Mouse (Mus musculus) R1 (cell line): Measurements from ENCODE around the gene Gm43064.

Experiments
- DNase-seq: peaks from one replicate; pipeline ENCODE4 v3.0.0-alpha.2; 2018; ENCODE audit warnings: low read depth, low spot score

Gene Gm43064

DNA sequence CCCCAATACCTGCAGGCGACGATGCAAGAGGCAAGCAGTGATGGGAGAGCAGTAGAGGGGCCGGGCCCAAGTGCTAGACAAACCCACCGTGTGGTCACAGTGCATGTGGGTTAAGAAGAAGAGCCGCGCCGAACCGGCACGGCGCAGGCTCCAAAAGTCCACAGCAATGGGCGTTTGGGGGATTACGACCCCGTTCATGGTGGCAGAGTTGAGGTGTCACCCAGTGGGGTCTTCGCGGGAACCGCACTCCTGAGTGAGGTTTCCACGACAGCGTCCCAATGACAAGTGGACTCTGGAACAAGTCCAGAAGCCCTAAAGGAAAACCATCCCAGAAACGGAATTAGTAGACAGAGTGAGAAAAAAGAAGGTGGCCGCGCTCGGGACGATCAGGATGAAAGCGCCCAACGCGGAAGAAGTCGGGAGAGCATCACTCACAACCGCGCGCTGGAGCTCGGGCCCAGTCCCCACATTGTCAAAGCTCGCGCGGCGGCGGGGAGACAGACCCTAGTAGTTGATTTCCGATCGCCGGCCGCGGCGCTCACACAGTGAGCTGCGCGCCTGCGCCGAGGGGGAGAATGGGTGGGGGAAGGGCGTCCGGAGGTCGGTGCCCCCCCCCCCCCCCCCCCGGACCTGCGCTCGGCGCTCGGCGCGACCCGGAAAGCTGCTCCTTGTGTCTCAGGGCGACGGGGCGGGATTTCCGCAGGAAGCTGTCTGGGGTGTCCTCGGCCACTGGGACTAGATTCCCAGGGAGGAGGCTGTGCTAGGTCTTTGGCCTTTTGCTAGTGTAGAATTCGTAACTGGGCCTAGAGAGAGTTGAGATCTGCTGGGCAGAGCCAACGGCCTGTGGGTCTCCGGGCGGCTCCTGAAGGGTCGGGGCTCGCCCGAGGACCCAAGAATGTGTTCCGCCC is at the start of gene Gm43064, which contains the start of the genes Dclre1b and Ap4b1:
Gene Gm43064, plus strand, starts transcription at position 683 of the 908 bp plus-strand sequence.
Gene Dclre1b, minus strand, starts transcription at position 554 of the 908 bp plus-strand sequence.
Gene Ap4b1, plus strand, starts transcription at position 630 of the 908 bp plus-strand sequence.
- peak; percentile 95 for DNase-seq

DNA sequence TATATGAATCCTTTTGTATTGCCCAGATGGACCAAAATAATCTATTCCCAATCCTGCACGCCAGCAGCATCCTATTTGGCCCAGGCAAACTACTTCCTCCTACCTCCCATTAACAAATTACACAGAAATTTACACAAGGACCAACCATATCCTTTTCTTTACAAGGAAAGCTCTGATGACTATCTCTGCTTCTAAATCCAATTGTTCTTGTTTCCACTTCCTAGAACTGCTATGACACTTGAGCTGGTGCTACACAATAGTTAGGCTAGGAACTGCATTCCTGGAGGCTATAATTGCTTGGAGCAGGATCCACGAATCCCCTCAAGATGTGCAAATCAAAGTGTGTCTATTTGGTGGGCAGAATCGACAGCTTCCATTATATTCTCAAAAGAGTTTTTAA is 42.6 kb upstream of the Gm43064 start:
- DNase-seq, result no peak

DNA sequence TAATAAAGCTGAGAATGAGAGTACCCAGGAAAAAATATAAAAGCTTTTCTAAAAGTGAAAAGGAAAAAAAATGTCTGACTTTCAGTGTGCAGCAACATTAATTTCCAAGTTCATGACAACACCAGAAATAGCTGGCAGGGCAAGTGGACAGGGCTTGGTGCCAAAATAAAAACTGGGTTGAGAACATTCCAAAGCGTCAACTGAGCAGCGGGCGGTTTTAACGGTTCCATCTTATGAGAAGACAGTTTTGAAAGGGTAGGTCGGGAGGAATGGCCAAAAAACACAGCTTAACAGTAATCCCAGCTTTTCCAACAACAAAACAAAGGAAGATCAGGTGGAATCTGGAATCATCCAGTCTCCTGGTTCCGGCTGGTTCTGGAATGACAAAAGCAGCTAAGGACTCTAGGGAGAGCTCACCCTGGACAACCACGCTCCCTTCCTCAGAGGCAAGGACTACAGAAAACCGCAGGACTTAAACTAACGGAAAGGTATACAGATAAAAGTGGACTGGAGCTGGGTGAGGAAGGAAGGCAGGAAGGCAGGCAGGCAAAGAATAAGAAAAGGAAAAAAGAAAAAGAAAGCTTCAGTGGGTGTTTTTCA is 37.7 kb upstream of the Gm43064 start:
- peak; percentile 97 for DNase-seq

DNA sequence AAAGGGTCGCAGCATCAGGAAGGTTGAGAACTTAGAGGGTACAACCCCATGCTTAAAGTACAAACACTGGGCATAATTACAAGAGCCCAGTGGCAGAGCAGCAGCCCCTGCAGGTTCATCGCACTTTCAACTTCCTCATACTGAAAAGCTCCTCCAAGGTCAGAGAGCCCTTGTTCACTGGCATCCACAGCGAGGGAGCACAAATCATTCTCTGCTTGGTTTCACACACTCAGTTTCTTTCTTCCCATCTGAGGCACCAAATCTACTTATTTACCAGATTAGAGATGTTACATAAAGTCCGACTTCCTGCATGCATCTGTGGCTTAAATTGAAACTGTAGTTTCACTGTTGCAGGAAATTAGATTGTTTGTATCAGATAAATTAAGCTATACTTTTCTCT is 36.5 kb upstream of the Gm43064 start:
- no peak for DNase-seq

DNA sequence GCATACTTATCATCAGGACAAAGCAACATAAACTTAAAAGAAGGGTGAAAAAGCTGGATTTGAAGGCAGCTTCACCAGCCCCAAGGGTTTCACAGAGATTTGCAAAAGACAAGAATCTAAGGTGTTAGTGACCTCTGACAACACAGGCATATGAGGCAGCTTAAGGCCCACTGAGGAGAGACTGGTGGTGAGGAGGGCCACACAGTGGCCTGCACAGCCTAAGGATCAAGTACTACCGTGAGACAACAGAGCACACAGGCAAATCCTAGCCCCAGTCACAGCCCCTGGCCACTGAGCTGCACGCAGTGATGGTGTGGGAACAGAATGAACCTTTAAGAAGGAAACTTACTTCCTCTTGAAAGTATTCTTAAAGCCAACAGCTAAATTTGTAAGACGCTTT is 35.9 kb upstream of the Gm43064 start:
- DNase-seq, result no peak

DNA sequence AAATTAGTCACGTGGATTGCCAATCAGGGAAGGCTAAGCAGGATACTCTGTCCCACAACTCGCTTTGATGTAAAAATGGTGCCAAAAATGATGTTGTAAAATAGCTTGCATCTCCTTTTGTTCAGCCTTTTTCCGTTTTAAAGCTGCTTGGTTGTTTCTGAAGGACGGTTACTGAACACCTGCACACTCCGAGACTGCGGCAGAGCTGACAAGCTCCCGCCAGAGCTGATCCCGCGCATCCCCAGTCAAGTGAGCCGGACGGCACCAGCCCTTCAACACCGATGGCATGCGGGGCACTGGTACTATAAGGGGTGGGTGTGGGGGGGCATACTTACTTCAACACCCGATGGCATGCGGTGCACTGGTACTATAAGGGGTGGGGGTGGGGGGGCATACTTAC is 35.4 kb upstream of the Gm43064 start:
- DNase-seq, result no peak

DNA sequence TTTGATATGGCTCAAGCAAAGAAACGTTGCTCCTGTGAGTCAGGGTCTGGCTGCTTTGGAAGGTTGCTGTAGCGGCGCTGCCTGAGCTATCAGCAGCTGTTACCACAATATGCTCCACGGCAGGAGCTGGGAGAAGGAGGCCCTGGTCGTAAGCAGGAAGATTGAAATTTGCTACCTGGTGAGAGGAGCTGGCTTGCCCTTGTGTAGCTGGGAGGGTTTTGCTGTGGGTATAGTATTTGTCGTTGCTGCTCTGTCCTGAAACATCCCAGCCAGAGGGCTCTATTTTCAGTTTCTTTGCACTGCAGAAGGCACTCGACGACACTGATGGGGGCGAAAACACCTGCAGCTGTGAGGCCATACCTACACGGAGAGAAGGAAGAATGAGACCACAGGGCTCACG is 31.4 kb upstream of the Gm43064 start:
- no peak for DNase-seq

DNA sequence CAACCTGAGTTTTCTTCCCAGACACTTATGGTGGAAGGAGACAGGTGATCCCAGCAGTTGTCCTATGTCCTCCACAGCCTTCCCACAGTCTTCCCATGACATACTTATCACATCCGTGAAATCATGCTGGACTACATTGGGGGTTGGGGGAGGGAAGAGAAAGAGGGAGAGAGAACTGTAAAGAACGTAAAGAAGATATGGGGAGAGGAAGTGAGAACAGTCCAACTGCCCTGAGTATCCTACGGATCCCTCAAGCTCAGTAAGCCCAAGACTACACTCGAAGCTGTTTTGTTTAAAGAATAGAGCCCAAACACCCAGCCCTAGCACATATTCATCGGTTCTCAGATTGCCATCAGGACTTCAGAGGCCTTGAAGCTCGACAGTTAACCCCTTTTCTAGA is 30.7 kb upstream of the Gm43064 start:
- no peak for DNase-seq

DNA sequence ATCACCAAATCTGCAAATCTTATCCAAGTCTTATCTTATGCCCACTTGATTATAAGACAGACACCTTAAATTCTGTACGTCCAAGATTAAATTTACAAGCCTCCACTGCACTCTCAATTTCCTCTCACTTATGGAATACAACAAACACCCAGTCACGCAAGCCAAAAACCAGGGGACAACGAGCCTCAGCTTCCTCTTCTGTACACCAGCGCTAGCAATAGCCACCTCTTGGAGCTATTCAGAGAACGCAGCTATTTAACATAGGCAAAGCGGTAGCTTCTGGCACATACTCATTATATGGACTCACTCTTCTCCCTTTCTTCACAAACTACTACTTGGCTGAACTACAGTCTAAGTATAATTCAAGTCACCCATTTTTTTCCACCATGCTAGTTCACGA is 30.2 kb upstream of the Gm43064 start:
- DNase-seq, result no peak

DNA sequence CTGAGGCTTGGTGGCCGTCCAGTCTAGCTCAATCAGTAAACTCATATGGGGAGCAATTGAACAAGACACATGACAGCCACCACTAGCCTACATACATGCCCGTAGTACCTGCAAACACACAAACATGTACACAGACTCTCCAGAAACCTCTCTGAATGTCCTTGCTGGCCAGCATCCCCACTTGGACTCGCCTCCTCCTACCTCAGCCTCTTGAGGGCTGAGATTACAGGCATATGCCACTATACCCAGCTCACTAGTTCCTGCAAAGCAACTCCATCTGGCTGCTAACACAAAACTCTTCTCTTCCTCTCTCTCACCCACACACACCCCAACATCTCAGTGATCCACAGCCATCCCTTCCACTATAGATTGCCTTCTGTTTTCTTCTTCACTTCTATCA is 29.1 kb upstream of the Gm43064 start:
- DNase-seq, result no peak

DNA sequence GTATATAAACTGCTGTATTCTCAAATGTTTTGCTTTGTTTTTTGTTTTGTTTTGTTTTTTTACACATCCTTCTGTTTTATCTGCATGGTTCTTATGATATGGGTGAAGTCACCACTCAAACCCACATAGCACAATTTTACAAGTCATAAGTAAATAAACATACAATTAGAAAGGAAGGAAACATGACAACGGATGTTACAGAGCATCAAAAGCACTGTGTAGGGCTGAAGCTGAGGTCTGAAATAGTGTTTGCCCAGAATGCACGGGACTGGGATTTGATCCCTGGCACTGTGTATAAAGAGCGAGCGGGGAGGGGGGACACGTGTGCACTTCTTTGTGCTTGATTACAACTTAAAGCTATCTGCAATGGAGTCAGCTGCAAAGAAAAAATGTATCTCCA is 28.6 kb upstream of the Gm43064 start:
- DNase-seq, result no peak

DNA sequence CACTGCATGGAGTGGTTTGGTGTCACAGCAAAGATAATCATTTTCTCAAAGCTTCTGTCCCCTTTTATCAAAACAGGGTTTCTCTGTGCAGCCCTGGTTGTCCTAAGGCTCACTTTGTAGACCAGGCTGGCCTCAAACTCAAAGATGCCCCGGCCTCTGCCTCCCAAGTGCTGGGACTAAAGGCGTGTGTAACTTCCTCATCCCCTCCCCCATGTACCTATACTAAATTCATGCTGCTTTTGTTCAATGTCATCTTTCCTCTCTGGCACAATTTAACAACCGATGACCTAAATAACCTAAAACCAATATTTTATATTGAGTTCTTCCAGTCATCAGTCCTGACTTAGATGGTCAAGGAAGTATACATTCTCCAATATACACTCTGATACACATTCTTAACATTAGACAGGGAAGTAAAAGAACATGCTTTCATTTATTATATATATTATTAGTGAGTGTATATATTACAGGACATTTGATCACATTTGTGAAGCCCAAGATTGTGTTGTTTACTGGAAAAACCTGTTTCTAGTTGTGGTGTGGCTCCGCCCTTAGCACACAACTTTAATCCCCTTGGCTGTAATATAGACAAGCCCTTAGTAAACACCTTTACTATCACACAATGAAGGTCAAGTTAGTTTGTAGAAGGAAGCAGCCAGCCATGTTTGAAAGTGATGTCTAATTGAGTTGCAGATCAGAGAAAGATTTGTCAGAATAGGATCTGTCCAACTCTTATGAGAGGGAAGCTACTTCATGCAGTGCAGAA is 26.3 kb upstream of the Gm43064 start:
- no peak for DNase-seq

DNA sequence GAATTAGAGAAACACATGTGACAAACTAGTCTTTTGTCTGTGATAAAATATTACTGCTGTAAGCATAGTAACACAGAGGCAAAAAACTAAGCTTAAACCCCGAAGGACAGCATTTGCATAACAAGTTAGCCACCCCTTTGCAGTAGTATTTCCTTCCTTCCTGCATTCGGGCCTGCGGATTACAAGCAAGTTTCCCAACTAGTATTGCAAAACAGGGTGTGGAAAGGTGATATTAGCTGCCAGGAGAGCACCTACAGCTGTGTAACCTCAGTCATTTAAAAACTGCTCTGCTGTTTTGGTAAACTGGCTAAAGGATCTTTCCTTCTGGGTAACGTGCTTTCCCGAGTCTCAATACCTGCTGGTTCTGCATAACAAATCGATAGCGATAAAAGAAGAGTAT is 22.1 kb upstream of the Gm43064 start:
- DNase-seq, result peak; percentile 43

DNA sequence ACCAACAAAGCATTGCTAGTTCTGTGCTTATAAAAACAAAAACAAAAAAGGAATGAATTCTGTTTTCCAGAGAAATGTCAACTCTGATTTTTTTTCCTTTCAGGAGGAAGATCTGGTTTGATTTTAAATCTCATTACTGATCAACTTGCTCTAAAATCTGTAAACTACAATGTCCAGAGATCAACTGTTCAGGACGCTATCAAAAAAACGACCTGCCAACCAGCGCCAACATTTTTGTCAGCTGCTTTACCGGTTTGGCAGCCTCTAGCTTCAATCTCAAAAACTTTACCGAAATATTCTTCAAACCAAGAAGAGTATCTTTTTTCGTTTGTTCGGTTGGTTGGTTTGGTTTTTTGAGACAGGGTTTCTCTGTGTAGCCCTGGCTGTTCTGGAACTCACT is 20.3 kb upstream of the Gm43064 start:
- no peak for DNase-seq

DNA sequence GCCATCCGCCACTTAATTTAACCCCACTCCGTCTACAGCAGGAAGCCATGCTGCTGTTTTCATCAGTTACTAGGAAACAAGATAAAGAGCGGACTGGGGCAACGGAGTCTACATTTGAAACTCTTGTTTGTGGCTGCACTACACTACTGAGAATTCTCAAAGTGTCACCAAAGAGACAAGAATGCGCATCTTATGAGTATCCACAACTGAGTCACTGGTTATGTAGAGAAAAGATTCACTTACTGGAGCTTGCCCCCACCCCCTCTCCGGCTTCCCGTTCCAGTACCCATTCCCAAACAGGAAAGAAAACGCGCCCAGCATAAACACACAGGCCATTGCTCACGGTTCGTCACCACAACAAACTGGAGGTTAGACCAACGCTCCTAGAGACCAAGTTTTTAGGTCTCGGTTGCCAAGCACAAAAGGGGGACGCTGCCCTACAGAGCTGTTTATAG is 19.5 kb upstream of the Gm43064 start:
- DNase-seq, result peak; percentile 65

DNA sequence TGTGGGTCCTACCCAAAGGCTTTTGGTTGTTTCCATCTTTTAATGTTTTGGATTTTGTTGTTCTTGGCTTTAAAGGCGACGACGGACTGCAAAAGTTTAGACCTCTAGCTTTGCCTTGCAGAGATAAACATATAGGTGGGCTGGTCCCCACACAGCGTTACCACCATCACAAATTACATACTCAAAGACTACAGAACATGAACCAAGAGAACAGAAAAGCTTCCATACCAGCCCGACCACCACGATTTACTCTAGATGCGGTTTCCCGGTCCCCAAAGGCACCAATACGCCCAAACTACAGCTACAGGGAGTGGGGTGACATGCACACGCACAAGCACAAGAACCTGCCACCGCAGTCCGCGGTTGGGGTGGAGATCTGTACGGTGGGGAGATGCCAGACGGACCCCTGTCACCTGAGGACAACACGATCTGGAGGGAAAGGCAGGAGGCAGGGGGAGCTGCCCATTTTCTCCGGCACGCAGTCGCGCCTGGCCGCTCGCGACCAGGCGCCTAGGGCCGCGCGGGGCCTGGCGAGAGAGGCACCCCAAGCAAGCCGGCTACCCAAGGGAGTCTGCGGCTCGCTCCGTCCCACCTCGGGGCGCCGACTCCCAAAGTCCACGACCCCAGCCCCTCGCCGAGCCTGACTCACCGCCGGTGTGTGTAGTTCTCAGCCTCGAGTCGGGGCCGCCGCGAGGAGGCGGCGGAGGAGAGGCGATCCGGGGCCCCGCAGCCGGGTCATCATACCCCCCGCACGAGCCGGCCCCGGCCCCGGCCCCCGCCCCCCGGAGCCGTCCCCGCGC is 18.8 kb upstream of the Gm43064 start:
- DNase-seq, result peak; percentile 52

DNA sequence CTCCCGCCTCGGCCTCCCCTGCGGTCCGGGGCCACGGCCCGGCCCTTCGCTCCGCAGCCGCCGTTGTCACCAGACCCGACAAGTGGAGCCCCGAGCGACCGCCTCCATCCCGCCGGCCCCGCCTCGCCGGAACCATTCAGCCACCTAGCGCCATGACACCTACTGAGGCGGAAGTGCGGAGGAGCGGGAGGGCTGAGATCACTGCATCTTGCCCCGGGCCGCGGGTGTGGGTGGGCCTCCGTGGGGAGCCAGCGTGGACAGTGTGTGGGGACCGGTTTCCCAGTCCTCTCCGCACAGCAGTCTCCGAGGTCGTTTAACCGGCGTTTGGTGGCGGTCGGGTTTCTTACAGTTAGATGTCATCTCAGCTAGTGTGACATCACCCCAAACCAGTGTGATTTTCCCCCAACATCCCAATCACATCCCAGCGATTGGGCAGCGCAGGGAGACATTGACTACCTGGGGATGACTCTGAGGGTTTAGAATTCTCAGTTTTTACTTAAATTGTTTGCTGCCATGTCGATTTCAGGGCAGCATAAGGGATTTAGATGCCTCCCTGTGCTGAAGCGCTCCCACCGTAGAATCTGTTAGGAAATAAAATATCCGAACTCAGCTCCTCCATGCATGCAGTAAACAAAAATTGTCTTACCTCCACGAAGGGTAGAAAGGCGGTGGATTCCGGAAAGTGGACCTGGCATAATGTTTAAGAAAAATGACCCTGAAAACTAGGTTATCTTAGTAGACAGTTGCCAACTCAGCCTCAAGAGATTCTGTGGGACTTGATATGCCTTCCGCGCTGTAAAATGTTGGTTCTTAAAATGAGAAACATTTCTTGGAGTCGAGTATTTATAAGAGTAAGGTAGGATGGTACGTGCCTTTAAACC is 17.9 kb upstream of the Gm43064 start, which contains the start of gene Hipk1:
Gene Hipk1, minus strand, starts transcription at position 334 of the 881 bp plus-strand sequence.
- peak; percentile 93 for DNase-seq

DNA sequence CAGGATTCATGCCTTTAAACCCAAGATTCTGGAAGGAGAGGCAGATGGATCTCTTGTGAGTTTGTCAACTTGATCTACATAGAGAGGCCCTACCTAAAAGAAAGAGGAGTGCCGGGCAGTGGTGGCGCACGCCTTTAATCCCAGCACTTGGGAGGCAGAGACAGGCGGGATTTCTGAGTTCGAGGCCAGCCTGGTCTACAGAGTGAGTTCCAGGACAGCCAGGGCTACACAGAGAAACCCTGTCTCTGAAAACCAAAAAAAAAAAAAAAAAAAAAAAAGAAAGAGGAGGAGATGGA is 17.3 kb upstream of the Gm43064 start:
- DNase-seq, result peak; percentile 49

DNA sequence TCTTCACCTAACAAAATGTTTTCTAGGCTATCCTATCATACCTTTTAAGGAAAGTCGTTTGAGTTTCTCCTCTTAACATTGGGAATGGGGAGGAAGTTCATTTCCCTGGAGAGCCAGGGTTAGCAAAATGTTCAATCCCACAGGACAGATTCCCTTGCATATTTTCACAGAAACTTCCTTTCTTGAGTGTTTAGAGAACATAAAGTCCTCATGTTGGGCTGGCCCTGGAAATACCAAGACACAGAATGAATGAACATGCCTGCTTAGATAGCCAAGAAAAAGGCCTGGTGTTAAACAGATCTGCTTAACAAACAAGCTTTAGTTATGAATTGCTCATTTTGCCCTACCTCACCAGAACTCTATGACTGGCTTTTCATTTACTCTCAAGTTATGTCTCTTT is 16.8 kb upstream of the Gm43064 start:
- DNase-seq, result no peak

DNA sequence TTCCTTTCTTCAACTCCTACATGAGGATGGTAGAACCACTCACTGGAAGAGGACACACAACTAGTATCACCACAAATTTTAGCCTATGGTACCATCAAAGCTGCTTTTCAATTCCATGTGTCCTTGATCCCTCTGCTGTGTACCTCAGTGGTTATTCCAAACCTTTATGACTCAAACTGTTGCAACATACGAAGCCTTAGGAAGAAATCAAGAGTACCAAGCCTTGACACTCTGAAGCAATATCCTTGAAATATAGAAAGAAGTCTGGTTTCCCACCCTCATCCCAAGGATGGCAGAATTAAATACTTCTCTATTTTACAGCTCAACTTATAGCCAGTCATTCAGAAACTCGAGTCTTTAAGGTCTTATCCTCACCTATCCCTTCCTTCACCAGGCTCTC is 13.0 kb upstream of the Gm43064 start:
- DNase-seq, result no peak
